Mouse (Mus musculus) adrenal gland, postnatal 4 days (tissue): ENCODE data around the gene Slc17a8. TPM values are rescaled to one million over a fixed set of nuclear protein-coding genes. Genes with fewer than 3 reads are reported as not detected.

Experiments
- DNase-seq, 2 experiments: peaks; one replicate each; pipeline ENCODE4 v3.0.0; 2021 to 2022; ENCODE audit warnings: low spot score in 2 of 2, mixed read lengths in 2 of 2
- total RNA-seq, 2 experiments: library from RNA; stranded (reverse); gene quantifications; 2 replicates each; pipeline ENCODE4 v1.2.3; 2021

The Slc17a8 gene
- total RNA-seq, 2 experiments from 2014 or later: 0.17 TPM; not detected in 1

DNA sequence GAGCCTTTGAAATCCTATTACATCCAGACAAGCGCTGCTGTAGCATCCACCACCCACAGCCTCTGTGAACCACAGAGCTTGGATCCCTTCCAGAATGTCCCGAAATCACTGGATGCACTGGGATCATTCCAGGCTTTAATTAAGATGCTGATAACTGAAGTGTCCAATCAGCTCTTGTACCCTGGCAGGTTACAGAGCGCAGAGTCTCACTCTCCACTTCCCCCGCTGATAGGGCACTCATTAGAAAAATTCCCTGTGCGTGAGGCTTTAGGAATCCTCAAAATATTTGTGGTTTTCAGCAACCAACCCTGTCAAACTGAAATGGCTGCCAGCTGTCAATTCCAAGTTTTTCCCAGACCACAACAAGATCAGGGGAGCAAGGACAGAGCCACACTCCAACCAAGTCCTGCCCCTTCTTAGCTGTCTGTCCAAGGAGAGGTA, 89.8 kb downstream of the Slc17a8 start:
- DNase-seq: no peak

DNA sequence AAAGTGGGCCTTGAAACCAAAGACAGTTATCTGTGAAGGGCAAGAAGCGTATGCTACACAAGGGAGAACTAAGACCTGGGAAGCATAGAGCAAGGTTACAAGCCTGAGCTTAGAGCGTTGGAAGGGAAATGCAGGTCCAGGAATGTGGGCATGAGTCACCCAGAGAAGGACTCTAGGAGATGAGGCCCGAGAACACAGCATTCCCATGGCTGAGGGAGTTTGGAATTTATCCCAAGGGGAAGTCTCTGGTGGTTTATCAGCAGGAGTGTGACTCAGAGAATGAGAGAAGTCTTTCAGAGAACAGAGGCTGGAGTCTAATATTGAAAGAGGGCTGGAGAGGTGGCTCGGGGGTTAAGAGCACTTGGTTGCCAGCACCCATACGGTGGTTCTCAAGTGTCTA, 94.0 kb downstream of the Slc17a8 start:
- no peak for DNase-seq

DNA sequence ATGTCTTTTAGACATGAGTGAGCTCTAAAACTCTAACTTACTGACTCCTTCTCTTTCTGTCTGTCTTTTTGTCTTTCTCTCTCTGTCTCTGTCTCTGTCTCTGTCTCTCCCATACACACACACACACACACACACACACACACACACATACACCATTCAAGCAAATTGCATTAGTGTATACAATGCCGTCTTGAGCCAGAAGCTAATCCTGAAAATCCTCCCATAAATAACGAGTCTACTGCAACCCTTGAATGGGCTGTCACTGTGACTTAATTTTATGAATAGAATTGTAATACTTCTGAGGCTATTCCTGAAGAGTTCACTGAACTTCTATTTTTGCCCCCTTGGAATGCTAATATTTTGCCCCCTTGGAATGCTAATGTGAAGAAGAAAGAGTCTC, 95.2 kb downstream of the Slc17a8 start:
- DNase-seq: no peak

Other genes with a start within 250 kb of the Slc17a8 start
- gene Gas2l3, start 177.3 kb downstream of the Slc17a8 start, total RNA-seq: 10 to 100 TPM; 14.9 to 15.8 TPM
- gene Nr1h4, start 87.7 kb downstream of the Slc17a8 start, total RNA-seq: 10 to 100 TPM; 21.0 to 27.0 TPM
- 10 to 100 TPM; 39.5 to 39.8 TPM for gene Scyl2, start 65.0 kb upstream of the Slc17a8 start, total RNA-seq
- 10 to 100 TPM; 23.0 to 26.0 TPM for gene Actr6, start 111.0 kb upstream of the Slc17a8 start, total RNA-seq
- 10 to 100 TPM; 69.0 to 71.5 TPM for gene Uhrf1bp1l, start 123.7 kb upstream of the Slc17a8 start, total RNA-seq